Mouse (Mus musculus): ENCODE results near the gene Mup8.
"Not testable (repeated sequence)": the region's sequence is repeated elsewhere in the genome, so short reads cannot be mapped to it uniquely, and the experiment has no call there.

Gene Mup8

GRCm38 (mm10) chr4:60222499-60222898 lies at the start of gene Mup8:
Gene Mup8, minus strand, starts transcription at chr4:60222599.
- DNase-seq (ENCODE audit: low spot score): not testable (repeated sequence)

- not testable (repeated sequence) for DNase-seq (ENCODE audit: low spot score)
Measured at GRCm38 (mm10) chr4:60265977-60266770, 43.8 kb upstream of the Mup8 start.

- not testable (repeated sequence) for DNase-seq (ENCODE audit: low spot score)
Measured at GRCm38 (mm10) chr4:60262706-60263105, 40.3 kb upstream of the Mup8 start.
